Mouse (Mus musculus) embryonic facial prominence, embryonic 11.5 days (tissue): ENCODE measurements around the gene Fxyd6. TPM values are rescaled to one million over a fixed set of nuclear protein-coding genes. Genes with fewer than 3 reads are reported as not detected.

ENCODE experiments used
- ATAC-seq: fragments of 200-750 bp; cut with Nextera tagmentation; replicated peaks from 2 replicates; pipeline ENCODE4 v1.8.0; 2017; ENCODE audit warnings: low read depth; ENCODE audit not compliant: insufficient number of reproducible peaks, low FRiP score, low TSS enrichment
- DNase-seq: peaks from one replicate; pipeline ENCODE4 v3.0.0-alpha.2; 2015; ENCODE audit warnings: low spot score
- H3K27ac ChIP-seq: fragments of 300-500 bp; sonication (generic); replicated peaks from 2 replicates; pipeline ENCODE4 v1.5.1; 2014; ENCODE audit warnings: mild to moderate bottlenecking, low read depth, low read length, control low read depth
- H3K27me3 ChIP-seq: fragments of 300-500 bp; sonication (generic); 2 replicates; pipeline ENCODE4 v1.6.1; 2014; ENCODE audit warnings: mild to moderate bottlenecking, low read length, moderate library complexity, mixed read lengths; ENCODE audit not compliant: control insufficient read depth, insufficient read depth
- H3K36me3 ChIP-seq: fragments of 300-500 bp; sonication (generic); replicated peaks from 2 replicates; pipeline ENCODE4 v1.6.1; 2014; ENCODE audit warnings: low read depth, mild to moderate bottlenecking, low read length, moderate library complexity, mixed read lengths; ENCODE audit not compliant: control insufficient read depth, insufficient read depth
- H3K4me1 ChIP-seq: fragments of 300-500 bp; sonication (generic); 2 replicates; pipeline ENCODE4 v1.6.1; 2014; ENCODE audit warnings: low read length, mixed read lengths; ENCODE audit not compliant: control insufficient read depth, insufficient read depth
- H3K4me2 ChIP-seq: fragments of 300-500 bp; sonication (generic); 2 replicates; pipeline ENCODE4 v1.6.1; 2014; ENCODE audit warnings: low read depth, mild to moderate bottlenecking, control low read depth, low read length, moderate library complexity
- H3K4me3 ChIP-seq: fragments of 300-500 bp; sonication (generic); 2 replicates; pipeline ENCODE4 v1.5.1; 2014; ENCODE audit warnings: low read depth, low read length, control low read depth
- H3K9ac ChIP-seq: fragments of 300-500 bp; sonication (generic); replicated peaks from 2 replicates; pipeline ENCODE4 v1.6.1; 2014; ENCODE audit warnings: mild to moderate bottlenecking, control low read depth, low read length
- H3K9me3 ChIP-seq: fragments of 300-500 bp; sonication (generic); replicated peaks from 2 replicates; pipeline ENCODE4 v1.6.1; 2016; ENCODE audit warnings: mild to moderate bottlenecking, low read length, inconsistent platforms, mixed read lengths; ENCODE audit not compliant: control insufficient read depth
- whole genome bisulfite sequencing: fragments of 180-500 bp; shearing (Covaris S2); extraction: QIAGEN DNeasy Blood & Tissue Kit; methylation state at CpG from one replicate; pipeline ENCODE4 v1.1.7; 2014; 5-methylcytosine and 5-hydroxymethylcytosine counted together
- polyA plus RNA-seq: library from polyadenylated mRNA; unstranded; fragments of >200 nt; fragmentation: Nextera tagmentation; extraction: Ambion mirVana; gene quantifications from 2 replicates; pipeline ENCODE4 v1.2.1, GENCODE M21; 2014

Fxyd6 gene
- polyA plus RNA-seq, 1 experiment from 2014 or later: 83.0 TPM

GRCm38 (mm10) chr9:45363639-45364214 is 6.3 kb upstream of the Fxyd6 start:
- 65% methylated on average over 7 of the region's 7 CpGs for WGBS
- no peak overlapping the region for H3K4me3 ChIP-seq
- DNase-seq: no peak
- H3K9me3 ChIP-seq: no peaks in the 10 kb centered on the region
- H3K9ac ChIP-seq: no peak overlapping the region
- H3K27ac ChIP-seq: no peak overlapping the region
- ATAC-seq: no peak
- no peak overlapping the region for H3K4me2 ChIP-seq
- no peaks in the 10 kb centered on the region for H3K36me3 ChIP-seq
- H3K4me1 ChIP-seq: no peaks in the 10 kb centered on the region
- H3K27me3 ChIP-seq: no peaks in the 10 kb centered on the region

GRCm38 (mm10) chr9:45367716-45368115 is 2.3 kb upstream of the Fxyd6 start:
- Histone ChIP-seq H3K4me2 (no peak overlapping the region), H3K4me3 (no peak overlapping the region), H3K9ac (no peak overlapping the region), H3K27ac (no peak overlapping the region), H3K36me3 (no peaks in the 10 kb centered on the region), H3K9me3 (no peaks in the 10 kb centered on the region), H3K4me1 (no peaks in the 10 kb centered on the region; the same call in 1 of the 2 replicates), H3K27me3 (no peaks in the 10 kb centered on the region)
- 71% methylated on average over 8 of the region's 8 CpGs for WGBS
- no peak for ATAC-seq
- DNase-seq: no peak

- Histone ChIP-seq H3K4me1 (no peaks in the 10 kb centered on the region; the same call in 1 of the 2 replicates), H3K27ac (no peak overlapping the region), H3K36me3 (no peaks in the 10 kb centered on the region), H3K9ac (no peak overlapping the region), H3K4me3 (no peak overlapping the region), H3K9me3 (no peaks in the 10 kb centered on the region), H3K4me2 (no peak overlapping the region; the same call in 1 of the 2 replicates), H3K27me3 (no peaks in the 10 kb centered on the region)
- WGBS: 62% methylated on average over 5 of the region's 5 CpGs
- DNase-seq (peak; percentile 32), ATAC-seq (no peak)
Measured at GRCm38 (mm10) chr9:45368341-45368901, 1.6 kb upstream of the Fxyd6 start.

- Histone ChIP-seq H3K4me1 (no peaks in the 10 kb centered on the region; the same call in 1 of the 2 replicates), H3K36me3 (no peaks in the 10 kb centered on the region), H3K9me3 (no peaks in the 10 kb centered on the region), H3K9ac (peak overlapping the region; percentile 82), H3K4me3 (peak overlapping the region; percentile 75), H3K27me3 (no peaks in the 10 kb centered on the region), H3K4me2 (peak overlapping the region; percentile 85), H3K27ac (no peak overlapping the region)
- 3% methylated on average over 25 of the region's 25 CpGs for WGBS
- DNase-seq (peak; percentile 47), ATAC-seq (no peak)
Measured at GRCm38 (mm10) chr9:45370616-45371336, 791 bp downstream of the Fxyd6 start.

GRCm38 (mm10) chr9:45371337-45371707 is 1.3 kb downstream of the Fxyd6 start:
- Histone ChIP-seq H3K9ac (peak overlapping the region; percentile 82), H3K4me2 (peak overlapping the region; percentile 85), H3K27ac (no peak overlapping the region), H3K27me3 (no peaks in the 10 kb centered on the region), H3K9me3 (no peaks in the 10 kb centered on the region), H3K36me3 (no peaks in the 10 kb centered on the region), H3K4me3 (peak overlapping the region; percentile 75), H3K4me1 (no peaks in the 10 kb centered on the region; the same call in 1 of the 2 replicates)
- DNase-seq (peak; percentile 68), ATAC-seq (no peak)
- 30% methylated on average over 2 of the region's 2 CpGs for WGBS

GRCm38 (mm10) chr9:45373896-45374295 is 3.9 kb downstream of the Fxyd6 start:
- no peak for ATAC-seq
- Histone ChIP-seq H3K27ac (no peak overlapping the region), H3K9me3 (no peaks in the 10 kb centered on the region), H3K36me3 (no peaks in the 10 kb centered on the region), H3K4me1 (no peaks in the 10 kb centered on the region; the same call in 1 of the 2 replicates), H3K27me3 (no peaks in the 10 kb centered on the region), H3K4me3 (no peak overlapping the region), H3K9ac (no peak overlapping the region), H3K4me2 (no peak overlapping the region)
- no peak for DNase-seq
- WGBS: 61% methylated on average over 3 of the region's 3 CpGs

GRCm38 (mm10) chr9:45374988-45375502 is 5.1 kb downstream of the Fxyd6 start:
- ATAC-seq (no peak), DNase-seq (no peak)
- no peak overlapping the region for H3K27ac ChIP-seq
- no peaks in the 10 kb centered on the region for H3K9me3 ChIP-seq
- no peak overlapping the region for H3K9ac ChIP-seq
- no peaks in the 10 kb centered on the region for H3K36me3 ChIP-seq
- whole genome bisulfite sequencing: 89% methylated on average over 6 of the region's 6 CpGs
- H3K4me1 ChIP-seq: no peaks in the 10 kb centered on the region; the same call in 1 of the 2 replicates
- H3K4me2 ChIP-seq: no peak overlapping the region
- no peak overlapping the region for H3K4me3 ChIP-seq
- H3K27me3 ChIP-seq: no peaks in the 10 kb centered on the region

- ATAC-seq: no peak
- H3K27ac ChIP-seq: no peak overlapping the region
- no peaks in the 10 kb centered on the region for H3K9me3 ChIP-seq
- WGBS: 84% methylated on average over 4 of the region's 4 CpGs
- no peaks in the 10 kb centered on the region for H3K36me3 ChIP-seq
- H3K27me3 ChIP-seq: no peaks in the 10 kb centered on the region
- no peak for DNase-seq
- no peak overlapping the region for H3K4me2 ChIP-seq
- no peak overlapping the region for H3K9ac ChIP-seq
- no peak overlapping the region for H3K4me3 ChIP-seq
- H3K4me1 ChIP-seq: no peaks in the 10 kb centered on the region; the same call in 1 of the 2 replicates
Measured at GRCm38 (mm10) chr9:45376427-45376826, 6.4 kb downstream of the Fxyd6 start.
